Mouse (Mus musculus): ENCODE measurements around the gene B4galnt3. TPM values are rescaled to one million over a fixed set of nuclear protein-coding genes. Genes with fewer than 3 reads are reported as not detected.
"Not testable (repeated sequence)": the region's sequence is repeated elsewhere in the genome, so short reads cannot be mapped to it uniquely, and the experiment has no call there.

B4galnt3 gene
- polyA plus RNA-seq, 1 experiment: not detected

- TF ChIP-seq POLR2A (IDR thresholded peaks at IDR 0.05; ENCODE audit: low read depth, low read length): no peak
- TF ChIP-seq CTCF (IDR thresholded peaks at IDR 0.05; ENCODE audit: borderline replicate concordance, insufficient read depth, low read length): no peak
- Histone ChIP-seq H3K27ac (ENCODE audit: insufficient read depth, low read length) (no peak overlapping the region), H3K4me3 (ENCODE audit: insufficient read depth, low read length) (no peak overlapping the region), H3K4me1 (ENCODE audit: control insufficient read depth, insufficient read depth, low read length) (no peaks in the 10 kb centered on the region)
Measured at GRCm38 (mm10) chr6:120309338-120309737, 15.0 kb upstream of the B4galnt3 start.

DNA sequence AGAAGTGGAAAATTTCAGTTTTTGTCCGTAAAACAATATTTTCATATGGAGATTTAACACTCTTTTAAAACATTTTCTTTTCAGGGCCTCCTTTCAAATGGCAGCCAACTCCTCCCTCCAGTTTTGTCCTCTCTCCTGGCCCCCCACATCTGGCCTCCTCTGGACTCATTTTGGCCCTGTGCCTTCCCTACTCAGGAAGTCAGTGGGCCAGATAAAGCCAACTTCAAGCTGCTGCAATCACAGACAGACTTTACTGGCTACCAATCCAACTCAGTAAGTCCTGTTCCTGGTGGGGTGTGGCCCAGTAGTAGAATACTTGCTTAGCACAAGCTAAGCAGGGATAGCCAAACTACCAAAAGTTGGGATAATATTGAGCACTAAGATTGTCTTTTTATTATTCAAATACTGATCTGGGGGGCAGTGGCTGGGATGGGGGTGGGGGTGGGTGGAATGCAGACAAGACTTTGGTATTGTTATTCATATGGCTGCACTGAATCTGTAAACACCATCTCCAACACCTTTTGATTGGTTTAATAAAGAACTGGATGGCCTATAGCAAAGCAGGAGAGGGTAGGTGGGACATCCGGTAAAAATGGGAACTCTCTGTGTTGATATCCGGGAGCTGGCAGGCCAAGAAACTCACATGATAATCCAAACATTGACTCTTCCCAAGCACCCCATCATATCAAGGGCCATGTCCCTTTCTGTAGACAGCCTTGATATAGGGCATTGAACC is 12.7 kb upstream of the B4galnt3 start:
- H3K4me3 ChIP-seq (ENCODE audit: insufficient read depth, low read length): no peak overlapping the region

DNA sequence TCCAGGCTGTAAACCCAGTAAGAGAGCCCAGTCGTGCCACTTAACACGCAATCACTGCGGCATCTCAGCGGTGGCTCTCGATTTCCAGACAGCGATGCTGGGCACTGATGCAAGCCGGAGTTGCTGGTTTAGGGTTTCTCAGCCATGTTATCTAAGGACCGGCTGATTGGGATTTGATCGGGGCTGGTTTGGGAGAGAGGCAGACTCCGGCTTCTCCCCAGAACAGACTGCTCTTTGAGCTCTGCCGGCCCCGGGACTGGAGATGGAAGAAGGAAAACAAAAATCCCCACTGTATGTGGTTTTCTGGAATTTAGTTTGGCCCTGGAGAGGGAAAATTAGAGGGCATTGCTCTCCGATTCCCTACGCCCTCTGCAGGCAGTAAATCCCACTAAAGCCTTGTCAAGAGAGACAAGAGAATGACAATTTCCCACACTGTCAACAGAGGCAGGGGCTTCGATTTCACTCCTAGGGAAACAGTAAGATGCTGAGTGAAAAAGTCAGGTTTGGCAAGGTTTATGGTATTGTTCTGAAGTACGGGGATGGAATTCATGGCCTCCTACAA is 8.5 kb upstream of the B4galnt3 start:
- no peak overlapping the region; the same call in 1 of the 2 replicates for H3K27ac ChIP-seq (ENCODE audit: insufficient read depth, low read length)

More for the DNA sequence above, 12.7 kb upstream of the B4galnt3 start:
- Histone ChIP-seq H3K4me1 (ENCODE audit: control insufficient read depth, insufficient read depth, low read length) (no peaks in the 10 kb centered on the region), H3K27ac (ENCODE audit: insufficient read depth, low read length) (no peak overlapping the region)
- TF ChIP-seq POLR2A (IDR thresholded peaks at IDR 0.05; ENCODE audit: low read depth, low read length) (no peak), CTCF (IDR thresholded peaks at IDR 0.05; ENCODE audit: borderline replicate concordance, insufficient read depth, low read length) (no peak)

DNA sequence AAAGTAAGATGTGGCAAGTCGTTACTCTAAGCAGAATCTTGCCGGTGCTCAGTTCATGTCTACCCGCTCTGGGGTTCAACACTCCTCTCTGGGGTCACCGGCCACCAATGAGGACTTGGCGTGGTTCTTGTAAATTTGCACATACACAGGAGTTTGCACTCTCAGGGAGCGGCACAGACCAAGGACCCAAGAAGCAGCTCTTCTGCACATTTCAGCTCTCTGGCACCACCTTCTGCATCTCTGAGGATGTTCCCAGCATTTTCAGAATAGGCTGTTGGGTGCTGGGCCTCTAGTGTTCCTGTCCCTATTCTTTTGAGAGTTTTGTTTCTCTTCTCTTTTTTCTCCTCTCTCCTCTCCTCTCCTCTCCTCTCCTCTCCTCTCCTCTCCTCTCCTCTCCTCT is 6.8 kb upstream of the B4galnt3 start:
- TF ChIP-seq CTCF (IDR thresholded peaks at IDR 0.05; ENCODE audit: borderline replicate concordance, insufficient read depth, low read length) (peak; percentile 44; the same call in 1 of the 2 replicates), POLR2A (IDR thresholded peaks at IDR 0.05; ENCODE audit: low read depth, low read length) (no peak)
- no peak overlapping the region for H3K27ac ChIP-seq (ENCODE audit: insufficient read depth, low read length)
- H3K4me1 ChIP-seq (ENCODE audit: control insufficient read depth, insufficient read depth, low read length): no peaks in the 10 kb centered on the region
- H3K4me3 ChIP-seq (ENCODE audit: insufficient read depth, low read length): no peak overlapping the region

More for the DNA sequence above, 8.5 kb upstream of the B4galnt3 start:
- no peak overlapping the region for H3K4me3 ChIP-seq (ENCODE audit: insufficient read depth, low read length)
- TF ChIP-seq POLR2A (IDR thresholded peaks at IDR 0.05; ENCODE audit: low read depth, low read length) (no peak), CTCF (IDR thresholded peaks at IDR 0.05; ENCODE audit: borderline replicate concordance, insufficient read depth, low read length) (no peak)
- H3K4me1 ChIP-seq (ENCODE audit: control insufficient read depth, insufficient read depth, low read length): no peaks in the 10 kb centered on the region

DNA sequence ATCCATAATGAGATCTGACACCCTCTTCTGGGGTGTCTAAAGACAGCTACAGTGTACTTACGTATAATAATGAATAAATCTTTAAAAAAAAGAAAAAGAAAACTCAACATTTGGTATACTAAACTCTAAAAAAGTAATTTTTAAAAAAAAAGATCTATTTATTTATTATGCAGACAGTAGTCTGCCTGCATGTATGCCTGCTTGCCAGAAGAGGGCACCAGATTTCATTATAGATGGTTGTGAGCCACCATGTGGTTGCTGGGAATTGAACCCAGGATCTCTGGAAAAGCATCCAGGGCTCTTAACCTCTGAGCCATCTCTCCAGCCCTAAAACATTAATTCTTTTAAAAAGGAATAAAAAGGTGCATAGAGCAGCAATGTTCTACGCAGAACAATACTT is 2.2 kb upstream of the B4galnt3 start:
- H3K4me3 ChIP-seq (ENCODE audit: insufficient read depth, low read length); H3K4me1 ChIP-seq (ENCODE audit: control insufficient read depth, insufficient read depth, low read length); H3K27ac ChIP-seq (ENCODE audit: insufficient read depth, low read length): not testable (repeated sequence)

- H3K4me3 ChIP-seq (ENCODE audit: insufficient read depth, low read length): peak overlapping the region; percentile 42
- no peak overlapping the region for H3K27ac ChIP-seq (ENCODE audit: insufficient read depth, low read length)
- H3K4me1 ChIP-seq (ENCODE audit: control insufficient read depth, insufficient read depth, low read length): no peaks in the 10 kb centered on the region
- no peak for TF ChIP-seq CTCF (IDR thresholded peaks at IDR 0.05; ENCODE audit: borderline replicate concordance, insufficient read depth, low read length)
- TF ChIP-seq POLR2A (IDR thresholded peaks at IDR 0.05; ENCODE audit: low read depth, low read length): no peak
Measured at GRCm38 (mm10) chr6:120294785-120295133, 400 bp upstream of the B4galnt3 start.

DNA sequence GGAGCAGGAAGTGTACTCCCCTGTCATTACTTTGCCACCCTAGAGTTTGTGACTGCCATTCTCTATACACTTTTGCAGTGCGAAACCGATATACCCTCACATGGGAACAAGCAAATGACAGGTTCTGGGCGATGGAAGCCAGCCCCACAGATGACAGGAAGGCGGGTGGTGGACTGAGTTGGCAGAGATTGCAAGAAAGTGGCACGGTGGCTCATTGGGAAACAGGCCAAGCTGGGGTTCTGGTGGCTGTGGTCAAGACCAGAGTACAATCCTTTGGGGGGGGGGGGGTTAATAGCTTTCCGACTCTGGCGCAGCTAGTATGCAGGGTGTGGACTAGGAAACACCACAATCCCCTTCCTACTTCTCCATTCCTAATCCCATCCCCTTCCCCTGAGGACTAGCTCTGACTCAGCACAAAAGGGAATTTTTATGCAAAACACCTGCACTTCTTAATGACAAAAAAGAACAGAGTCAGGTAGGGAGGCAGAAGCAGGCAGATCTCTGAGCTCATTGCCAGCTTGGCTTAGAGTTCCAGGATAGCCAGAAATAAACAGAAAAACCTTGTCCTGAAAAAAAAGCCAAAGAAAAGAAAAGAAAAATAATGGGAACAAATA is 2.9 kb downstream of the B4galnt3 start:
- TF ChIP-seq POLR2A (IDR thresholded peaks at IDR 0.05; ENCODE audit: low read depth, low read length): no peak
- no peak for TF ChIP-seq CTCF (IDR thresholded peaks at IDR 0.05; ENCODE audit: borderline replicate concordance, insufficient read depth, low read length)
- H3K27ac ChIP-seq (ENCODE audit: insufficient read depth, low read length): no peak overlapping the region
- H3K4me1 ChIP-seq (ENCODE audit: control insufficient read depth, insufficient read depth, low read length): no peaks in the 10 kb centered on the region
- H3K4me3 ChIP-seq (ENCODE audit: insufficient read depth, low read length): no peak overlapping the region

GRCm38 (mm10) chr6:120289430-120289829 is 4.9 kb downstream of the B4galnt3 start:
- no peak overlapping the region for H3K27ac ChIP-seq (ENCODE audit: insufficient read depth, low read length)
- TF ChIP-seq CTCF (IDR thresholded peaks at IDR 0.05; ENCODE audit: borderline replicate concordance, insufficient read depth, low read length) (no peak), POLR2A (IDR thresholded peaks at IDR 0.05; ENCODE audit: low read depth, low read length) (no peak)
- no peak overlapping the region for H3K4me3 ChIP-seq (ENCODE audit: insufficient read depth, low read length)
- no peaks in the 10 kb centered on the region for H3K4me1 ChIP-seq (ENCODE audit: control insufficient read depth, insufficient read depth, low read length)

- Histone ChIP-seq H3K4me3 (ENCODE audit: insufficient read depth, low read length) (no peak overlapping the region), H3K27ac (ENCODE audit: insufficient read depth, low read length) (no peak overlapping the region), H3K4me1 (ENCODE audit: control insufficient read depth, insufficient read depth, low read length) (no peaks in the 10 kb centered on the region)
- no peak for TF ChIP-seq POLR2A (IDR thresholded peaks at IDR 0.05; ENCODE audit: low read depth, low read length)
- no peak for TF ChIP-seq CTCF (IDR thresholded peaks at IDR 0.05; ENCODE audit: borderline replicate concordance, insufficient read depth, low read length)
Measured at GRCm38 (mm10) chr6:120288541-120288940, 5.8 kb downstream of the B4galnt3 start.

DNA sequence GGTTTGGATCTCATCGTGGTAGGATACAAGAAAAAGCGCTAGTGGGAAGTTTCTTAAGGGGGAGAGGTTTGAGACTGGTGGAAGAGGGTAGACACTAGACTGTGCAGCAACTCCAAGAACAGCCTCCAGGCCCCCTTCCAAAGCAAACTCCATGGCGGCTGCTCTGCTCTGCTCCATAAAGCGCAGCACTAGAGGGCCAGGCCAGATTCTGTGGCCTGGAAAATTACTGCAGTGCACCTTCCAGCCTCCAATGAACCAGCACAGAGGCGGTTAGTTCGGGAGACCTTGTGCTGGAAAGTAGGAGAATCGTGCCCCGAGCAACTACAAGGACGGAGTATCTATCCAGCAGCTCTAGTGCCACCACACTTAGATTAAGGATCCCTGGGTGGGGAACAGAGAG is 7.1 kb downstream of the B4galnt3 start:
- Histone ChIP-seq H3K27ac (ENCODE audit: insufficient read depth, low read length) (no peak overlapping the region), H3K4me1 (ENCODE audit: control insufficient read depth, insufficient read depth, low read length) (no peaks in the 10 kb centered on the region), H3K4me3 (ENCODE audit: insufficient read depth, low read length) (no peak overlapping the region)
- TF ChIP-seq CTCF (IDR thresholded peaks at IDR 0.05; ENCODE audit: borderline replicate concordance, insufficient read depth, low read length): no peak
